Mouse (Mus musculus): ENCODE measurements around the gene Mapk10. TPM values are rescaled to one million over a fixed set of nuclear protein-coding genes. Genes with fewer than 3 reads are reported as not detected.
A peak's percentile ranks its signal among the peaks of the same experiment; 100 is the strongest.

Mapk10 gene
- 10 to 100 TPM; 14.5 to 18.6 TPM for total RNA-seq (2021)
- long read RNA-seq, experiment 1, full-length matches to known transcripts = 1 of 5 reads
- long read RNA-seq, experiment 1, partial matches to known transcripts = 1 of 5 reads
- long read RNA-seq, experiment 1, other reads (novel, unspliced or antisense) = 3 of 5 reads
- long read RNA-seq, experiment 2, full-length matches to known transcripts = 5 of 11 reads
- long read RNA-seq, experiment 2, partial matches to known transcripts = 1 of 11 reads
- long read RNA-seq, experiment 2, other reads (novel, unspliced or antisense) = 5 of 11 reads

- peak in 1 of 2 experiments; percentile 8 for DNase-seq (ENCODE audit: low spot score in 2 of 2)
Observed at GRCm38 (mm10) chr5:103211101-103211848, at the start of gene Mapk10. Gene Mapk10 (minus strand): TSS chr5:103211334.

GRCm38 (mm10) chr5:103256144-103256543 is 45.0 kb upstream of the Mapk10 start:
- no peak for DNase-seq (ENCODE audit: low spot score in 2 of 2)

GRCm38 (mm10) chr5:103242430-103242829 is 31.3 kb upstream of the Mapk10 start:
- no peak for DNase-seq (ENCODE audit: low spot score in 2 of 2)

GRCm38 (mm10) chr5:103231822-103232221 is 20.7 kb upstream of the Mapk10 start:
- DNase-seq (ENCODE audit: low spot score in 2 of 2) = no peak

GRCm38 (mm10) chr5:103230334-103230733 is 19.2 kb upstream of the Mapk10 start:
- DNase-seq (ENCODE audit: low spot score in 2 of 2) = no peak

GRCm38 (mm10) chr5:103229321-103229720 is 18.2 kb upstream of the Mapk10 start:
- no peak for DNase-seq (ENCODE audit: low spot score in 2 of 2)

- DNase-seq (ENCODE audit: low spot score in 2 of 2) = no peak
Observed at GRCm38 (mm10) chr5:103221997-103222396, 10.9 kb upstream of the Mapk10 start.

- no peak for DNase-seq (ENCODE audit: low spot score in 2 of 2)
Observed at GRCm38 (mm10) chr5:103210644-103211043, 490 bp downstream of the Mapk10 start.

- DNase-seq (ENCODE audit: low spot score in 2 of 2) = no peak
Observed at GRCm38 (mm10) chr5:103210018-103210417, 1.1 kb downstream of the Mapk10 start.

- DNase-seq (ENCODE audit: low spot score in 2 of 2) = no peak
Observed at GRCm38 (mm10) chr5:103209486-103209885, 1.6 kb downstream of the Mapk10 start.

GRCm38 (mm10) chr5:103208869-103209268 is 2.3 kb downstream of the Mapk10 start:
- DNase-seq (ENCODE audit: low spot score in 2 of 2) = no peak

- no peak for DNase-seq (ENCODE audit: low spot score in 2 of 2)
Observed at GRCm38 (mm10) chr5:103208021-103208511, 3.1 kb downstream of the Mapk10 start.

- DNase-seq (ENCODE audit: low spot score in 2 of 2) = no peak
Observed at GRCm38 (mm10) chr5:103197796-103198325, 13.3 kb downstream of the Mapk10 start.

GRCm38 (mm10) chr5:103194549-103194948 is 16.6 kb downstream of the Mapk10 start:
- DNase-seq (ENCODE audit: low spot score in 2 of 2) = no peak

GRCm38 (mm10) chr5:103193700-103194099 is 17.4 kb downstream of the Mapk10 start:
- DNase-seq (ENCODE audit: low spot score in 2 of 2) = no peak

- no peak for DNase-seq (ENCODE audit: low spot score in 2 of 2)
Observed at GRCm38 (mm10) chr5:103191577-103191976, 19.6 kb downstream of the Mapk10 start.

- DNase-seq (ENCODE audit: low spot score in 2 of 2) = no peak
Observed at GRCm38 (mm10) chr5:103184256-103184655, 26.9 kb downstream of the Mapk10 start.

- no peak for DNase-seq (ENCODE audit: low spot score in 2 of 2)
Observed at GRCm38 (mm10) chr5:103181622-103182021, 29.5 kb downstream of the Mapk10 start.

GRCm38 (mm10) chr5:103177010-103177409 is 34.1 kb downstream of the Mapk10 start:
- DNase-seq (ENCODE audit: low spot score in 2 of 2) = no peak

- no peak for DNase-seq (ENCODE audit: low spot score in 2 of 2)
Observed at GRCm38 (mm10) chr5:103175989-103176388, 35.1 kb downstream of the Mapk10 start.

GRCm38 (mm10) chr5:103174607-103175006 is 36.5 kb downstream of the Mapk10 start:
- no peak for DNase-seq (ENCODE audit: low spot score in 2 of 2)

- DNase-seq (ENCODE audit: low spot score in 2 of 2) = no peak
Observed at GRCm38 (mm10) chr5:103171207-103171606, 39.9 kb downstream of the Mapk10 start.
